Mouse (Mus musculus): ENCODE measurements around the gene Tnfrsf13b. TPM values are rescaled to one million over a fixed set of nuclear protein-coding genes. Genes with fewer than 3 reads are reported as not detected.

The Tnfrsf13b gene
- polyA plus RNA-seq, 1 experiment from 2014 or later: 2.2 TPM

GRCm38 (mm10) chr11:61155727-61156126 is 29.2 kb downstream of the Tnfrsf13b start:
- WGBS (ENCODE audit: insufficient replicate concordance): 71% methylated on average over 2 of the region's 2 CpGs

GRCm38 (mm10) chr11:61158141-61158540 is 31.6 kb downstream of the Tnfrsf13b start:
- H3K9me3 ChIP-seq (replicated peaks; ENCODE audit: control insufficient read depth, low read length): no peaks in the 10 kb centered on the region
- no peaks in the 10 kb centered on the region for H3K27me3 ChIP-seq (ENCODE audit: control insufficient read depth, insufficient read depth, low read length)
- no peak overlapping the region for H3K9ac ChIP-seq (ENCODE audit: low read depth, low read length)
- no peak overlapping the region for H3K4me3 ChIP-seq (ENCODE audit: low read depth, low read length)
- no peak for ATAC-seq (replicated peaks; ENCODE audit: insufficient number of reproducible peaks, low FRiP score, low TSS enrichment)
- H3K4me2 ChIP-seq: no peak overlapping the region
- H3K4me1 ChIP-seq (ENCODE audit: control insufficient read depth, insufficient read depth, low read length): no peaks in the 10 kb centered on the region; the same call in 1 of the 2 replicates
- no peak overlapping the region for H3K27ac ChIP-seq (ENCODE audit: low read depth, low read length)
- WGBS (ENCODE audit: insufficient replicate concordance): 79% methylated on average over 3 of the region's 3 CpGs
- H3K36me3 ChIP-seq (ENCODE audit: control insufficient read depth, insufficient read depth, low read length): peaks cover 85% of the 10 kb centered on the region

More at GRCm38 (mm10) chr11:61155727-61156126, 29.2 kb downstream of the Tnfrsf13b start:
- Histone ChIP-seq H3K4me3 (ENCODE audit: low read depth, low read length) (no peak overlapping the region), H3K27me3 (ENCODE audit: control insufficient read depth, insufficient read depth, low read length) (no peaks in the 10 kb centered on the region), H3K9me3 (replicated peaks; ENCODE audit: control insufficient read depth, low read length) (no peaks in the 10 kb centered on the region), H3K36me3 (ENCODE audit: control insufficient read depth, insufficient read depth, low read length) (peaks cover 73% of the 10 kb centered on the region), H3K9ac (ENCODE audit: low read depth, low read length) (no peak overlapping the region), H3K4me2 (no peak overlapping the region), H3K4me1 (ENCODE audit: control insufficient read depth, insufficient read depth, low read length) (no peaks in the 10 kb centered on the region), H3K27ac (ENCODE audit: low read depth, low read length) (no peak overlapping the region)
- no peak for ATAC-seq (replicated peaks; ENCODE audit: insufficient number of reproducible peaks, low FRiP score, low TSS enrichment)

- Histone ChIP-seq H3K36me3 (ENCODE audit: control insufficient read depth, insufficient read depth, low read length) (peaks cover 82% of the 10 kb centered on the region), H3K27me3 (ENCODE audit: control insufficient read depth, insufficient read depth, low read length) (no peaks in the 10 kb centered on the region), H3K4me2 (no peak overlapping the region), H3K4me3 (ENCODE audit: low read depth, low read length) (no peak overlapping the region), H3K27ac (ENCODE audit: low read depth, low read length) (no peak overlapping the region), H3K4me1 (ENCODE audit: control insufficient read depth, insufficient read depth, low read length) (no peaks in the 10 kb centered on the region; the same call in 1 of the 2 replicates), H3K9me3 (replicated peaks; ENCODE audit: control insufficient read depth, low read length) (no peaks in the 10 kb centered on the region), H3K9ac (ENCODE audit: low read depth, low read length) (no peak overlapping the region)
- WGBS (ENCODE audit: insufficient replicate concordance): 79% methylated on average over 11 of the region's 11 CpGs
- no peak for ATAC-seq (replicated peaks; ENCODE audit: insufficient number of reproducible peaks, low FRiP score, low TSS enrichment)
Measured at GRCm38 (mm10) chr11:61159796-61160732, 33.5 kb downstream of the Tnfrsf13b start.

- no peak overlapping the region for H3K27ac ChIP-seq (ENCODE audit: low read depth, low read length)
- peaks cover 79% of the 10 kb centered on the region for H3K36me3 ChIP-seq (ENCODE audit: control insufficient read depth, insufficient read depth, low read length)
- 92% methylated on average over 13 of the region's 13 CpGs for WGBS (ENCODE audit: insufficient replicate concordance)
- H3K4me1 ChIP-seq (ENCODE audit: control insufficient read depth, insufficient read depth, low read length): no peaks in the 10 kb centered on the region; the same call in 1 of the 2 replicates
- H3K4me3 ChIP-seq (ENCODE audit: low read depth, low read length): no peak overlapping the region
- H3K9me3 ChIP-seq (replicated peaks; ENCODE audit: control insufficient read depth, low read length): no peaks in the 10 kb centered on the region
- no peaks in the 10 kb centered on the region for H3K27me3 ChIP-seq (ENCODE audit: control insufficient read depth, insufficient read depth, low read length)
- no peak for ATAC-seq (replicated peaks; ENCODE audit: insufficient number of reproducible peaks, low FRiP score, low TSS enrichment)
- H3K4me2 ChIP-seq: no peak overlapping the region
- H3K9ac ChIP-seq (ENCODE audit: low read depth, low read length): no peak overlapping the region
Measured at GRCm38 (mm10) chr11:61161121-61161520, 34.6 kb downstream of the Tnfrsf13b start.

GRCm38 (mm10) chr11:61162776-61163175 is 36.2 kb downstream of the Tnfrsf13b start:
- 93% methylated on average over 14 of the region's 14 CpGs for WGBS (ENCODE audit: insufficient replicate concordance)
- Histone ChIP-seq H3K9me3 (replicated peaks; ENCODE audit: control insufficient read depth, low read length) (no peaks in the 10 kb centered on the region), H3K36me3 (ENCODE audit: control insufficient read depth, insufficient read depth, low read length) (peaks cover 66% of the 10 kb centered on the region)

GRCm38 (mm10) chr11:61163341-61163740 is 36.8 kb downstream of the Tnfrsf13b start:
- no peak for ATAC-seq (replicated peaks; ENCODE audit: insufficient number of reproducible peaks, low FRiP score, low TSS enrichment)
- Histone ChIP-seq H3K4me2 (no peak overlapping the region), H3K4me1 (ENCODE audit: control insufficient read depth, insufficient read depth, low read length) (no peaks in the 10 kb centered on the region; the same call in 1 of the 2 replicates), H3K27me3 (ENCODE audit: control insufficient read depth, insufficient read depth, low read length) (no peaks in the 10 kb centered on the region), H3K9ac (ENCODE audit: low read depth, low read length) (no peak overlapping the region), H3K9me3 (replicated peaks; ENCODE audit: control insufficient read depth, low read length) (no peaks in the 10 kb centered on the region), H3K36me3 (ENCODE audit: control insufficient read depth, insufficient read depth, low read length) (peaks cover 61% of the 10 kb centered on the region), H3K27ac (ENCODE audit: low read depth, low read length) (no peak overlapping the region), H3K4me3 (ENCODE audit: low read depth, low read length) (no peak overlapping the region)
- 79% methylated on average over 3 of the region's 3 CpGs for WGBS (ENCODE audit: insufficient replicate concordance)

More at GRCm38 (mm10) chr11:61162776-61163175, 36.2 kb downstream of the Tnfrsf13b start:
- H3K9ac ChIP-seq (ENCODE audit: low read depth, low read length): no peak overlapping the region
- H3K4me3 ChIP-seq (ENCODE audit: low read depth, low read length): no peak overlapping the region
- H3K4me1 ChIP-seq (ENCODE audit: control insufficient read depth, insufficient read depth, low read length): no peaks in the 10 kb centered on the region; the same call in 1 of the 2 replicates
- H3K27me3 ChIP-seq (ENCODE audit: control insufficient read depth, insufficient read depth, low read length): no peaks in the 10 kb centered on the region
- ATAC-seq (replicated peaks; ENCODE audit: insufficient number of reproducible peaks, low FRiP score, low TSS enrichment): no peak
- H3K27ac ChIP-seq (ENCODE audit: low read depth, low read length): no peak overlapping the region
- H3K4me2 ChIP-seq: no peak overlapping the region

GRCm38 (mm10) chr11:61164366-61164765 is 37.8 kb downstream of the Tnfrsf13b start:
- ATAC-seq (replicated peaks; ENCODE audit: insufficient number of reproducible peaks, low FRiP score, low TSS enrichment): no peak
- H3K4me2 ChIP-seq: no peak overlapping the region
- no peak overlapping the region for H3K9ac ChIP-seq (ENCODE audit: low read depth, low read length)
- H3K36me3 ChIP-seq (ENCODE audit: control insufficient read depth, insufficient read depth, low read length): peaks cover 54% of the 10 kb centered on the region
- 76% methylated on average over 6 of the region's 6 CpGs for WGBS (ENCODE audit: insufficient replicate concordance)
- H3K4me1 ChIP-seq (ENCODE audit: control insufficient read depth, insufficient read depth, low read length): peaks cover 2% of the 10 kb centered on the region; the same call in 1 of the 2 replicates
- H3K4me3 ChIP-seq (ENCODE audit: low read depth, low read length): no peak overlapping the region
- H3K9me3 ChIP-seq (replicated peaks; ENCODE audit: control insufficient read depth, low read length): no peaks in the 10 kb centered on the region
- H3K27ac ChIP-seq (ENCODE audit: low read depth, low read length): no peak overlapping the region
- no peaks in the 10 kb centered on the region for H3K27me3 ChIP-seq (ENCODE audit: control insufficient read depth, insufficient read depth, low read length)

GRCm38 (mm10) chr11:61164881-61165280 is 38.3 kb downstream of the Tnfrsf13b start:
- peaks cover 52% of the 10 kb centered on the region for H3K36me3 ChIP-seq (ENCODE audit: control insufficient read depth, insufficient read depth, low read length)
- no peaks in the 10 kb centered on the region for H3K27me3 ChIP-seq (ENCODE audit: control insufficient read depth, insufficient read depth, low read length)
- H3K9ac ChIP-seq (ENCODE audit: low read depth, low read length): no peak overlapping the region
- no peak for ATAC-seq (replicated peaks; ENCODE audit: insufficient number of reproducible peaks, low FRiP score, low TSS enrichment)
- H3K9me3 ChIP-seq (replicated peaks; ENCODE audit: control insufficient read depth, low read length): no peaks in the 10 kb centered on the region
- H3K4me2 ChIP-seq: no peak overlapping the region
- WGBS (ENCODE audit: insufficient replicate concordance): 87% methylated on average over 10 of the region's 10 CpGs
- no peak overlapping the region for H3K4me3 ChIP-seq (ENCODE audit: low read depth, low read length)
- peaks cover 2% of the 10 kb centered on the region; the same call in 1 of the 2 replicates for H3K4me1 ChIP-seq (ENCODE audit: control insufficient read depth, insufficient read depth, low read length)
- H3K27ac ChIP-seq (ENCODE audit: low read depth, low read length): no peak overlapping the region

Measured in heart, embryonic 11.5 days (tissue).